Mouse (Mus musculus) adrenal gland, postnatal 36 days (tissue): ENCODE data around the gene Smarca2. TPM values are rescaled to one million over a fixed set of nuclear protein-coding genes. Genes with fewer than 3 reads are reported as not detected.
"Not testable (repeated sequence)": the region's sequence is repeated elsewhere in the genome, so short reads cannot be mapped to it uniquely, and the experiment has no call there.

Experiments
- DNase-seq, 2 experiments: peaks; one replicate each; pipeline ENCODE4 v3.0.0; 2021; ENCODE audit warnings: mixed read lengths in 1 of 2
- total RNA-seq, 2 experiments: library from RNA; stranded (reverse); gene quantifications; 2 replicates each; pipeline ENCODE4 v1.2.3; 2021

Gene Smarca2
- total RNA-seq, 2 experiments from 2014 or later, result 60.9 to 99.6 TPM

DNA sequence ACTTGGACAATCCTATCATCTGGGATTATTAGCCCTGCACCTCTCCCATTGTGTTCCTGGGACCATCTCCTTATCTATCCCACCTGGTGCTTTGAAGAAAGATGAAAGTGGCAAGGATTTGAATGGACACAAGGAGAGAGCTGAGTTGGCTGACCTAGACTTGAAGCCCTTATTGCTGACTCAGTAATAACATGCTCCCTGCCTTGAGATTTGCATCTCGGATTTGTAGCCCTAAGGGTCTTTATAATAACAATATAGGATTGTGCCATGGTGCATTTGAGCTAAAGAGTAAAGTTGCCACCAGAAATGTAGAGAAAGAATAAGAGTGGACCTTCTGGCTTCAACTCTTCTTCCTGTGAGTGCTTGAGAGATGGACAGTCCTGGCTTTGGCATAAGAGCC is 11.4 kb downstream of the Smarca2 start:
- DNase-seq, result no peak

DNA sequence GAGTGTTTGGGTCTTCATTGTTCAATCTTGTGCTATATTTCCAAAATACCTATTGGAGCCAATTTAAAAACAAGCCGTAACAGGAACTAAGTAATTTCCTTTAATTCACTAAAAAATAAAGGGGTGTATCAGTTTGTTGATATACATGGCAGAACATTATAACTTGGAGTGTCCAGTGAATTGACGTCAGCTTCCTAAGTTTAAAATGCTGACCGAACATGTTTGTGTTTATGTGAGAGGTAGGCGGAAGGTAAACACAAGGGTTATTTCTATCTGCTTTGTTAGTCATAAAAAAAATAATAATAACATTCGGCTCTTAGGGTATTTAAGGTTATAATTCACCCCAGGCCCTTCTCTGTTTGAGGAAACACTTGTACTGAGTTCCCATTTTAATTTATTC is 12.4 kb downstream of the Smarca2 start:
- no peak for DNase-seq

DNA sequence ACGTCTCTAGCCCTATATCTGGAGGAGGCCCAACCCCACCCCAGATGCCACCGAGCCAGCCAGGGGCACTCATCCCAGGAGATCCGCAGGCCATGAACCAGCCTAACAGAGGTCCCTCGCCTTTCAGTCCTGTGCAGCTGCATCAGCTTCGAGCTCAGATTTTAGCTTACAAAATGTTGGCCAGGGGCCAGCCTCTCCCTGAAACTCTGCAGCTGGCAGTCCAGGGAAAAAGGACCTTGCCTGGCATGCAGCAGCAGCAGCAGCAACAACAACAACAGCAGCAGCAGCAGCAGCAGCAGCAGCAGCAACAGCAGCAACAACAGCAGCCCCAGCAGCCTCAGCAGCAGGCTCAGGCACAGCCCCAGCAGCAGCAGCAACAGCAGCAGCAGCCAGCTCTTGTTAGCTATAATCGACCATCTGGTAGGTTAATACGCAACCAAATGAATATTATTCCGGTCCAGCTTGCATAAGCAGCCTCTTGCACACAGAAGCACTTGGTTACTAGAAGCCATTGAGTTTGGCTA is 25.9 kb downstream of the Smarca2 start:
- peak; percentile 50 to 51 for DNase-seq

DNA sequence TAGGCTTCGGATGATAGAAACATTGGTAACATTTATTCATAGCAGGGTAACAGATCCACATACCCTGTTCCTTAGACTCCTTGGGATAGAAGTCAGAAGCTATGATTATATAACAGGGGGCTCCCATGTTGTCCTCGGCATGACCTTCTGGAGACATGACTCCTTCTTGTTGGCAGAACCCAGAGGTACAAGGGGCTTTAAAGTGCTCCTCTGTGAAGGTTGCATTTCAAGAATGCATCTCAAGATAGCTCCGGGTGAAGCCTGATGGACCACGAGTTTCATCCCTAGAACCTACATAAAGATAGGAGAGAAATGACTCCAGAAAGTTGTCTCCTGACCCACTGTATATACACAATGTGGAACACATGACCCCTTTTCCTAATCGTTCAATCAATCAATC is 27.4 kb downstream of the Smarca2 start:
- no peak for DNase-seq

DNA sequence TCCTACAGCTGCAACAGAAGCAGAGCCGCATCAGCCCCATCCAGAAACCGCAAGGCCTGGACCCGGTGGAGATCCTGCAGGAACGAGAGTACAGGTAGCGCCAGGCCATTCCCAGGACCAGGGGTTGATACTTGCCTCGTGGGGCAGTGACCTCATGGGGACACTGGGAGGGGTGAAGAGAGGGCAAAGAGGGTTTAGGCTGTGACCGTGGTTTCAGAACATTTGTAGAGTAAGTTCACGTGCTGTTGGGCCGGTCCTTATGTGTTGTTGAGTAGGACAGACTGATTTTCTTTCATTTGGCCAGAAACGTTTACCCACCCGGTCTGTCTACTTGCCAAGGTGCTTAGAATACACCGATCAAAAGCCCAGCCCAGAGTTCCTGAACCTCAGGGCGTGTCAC is 35.7 kb downstream of the Smarca2 start:
- no peak for DNase-seq

DNA sequence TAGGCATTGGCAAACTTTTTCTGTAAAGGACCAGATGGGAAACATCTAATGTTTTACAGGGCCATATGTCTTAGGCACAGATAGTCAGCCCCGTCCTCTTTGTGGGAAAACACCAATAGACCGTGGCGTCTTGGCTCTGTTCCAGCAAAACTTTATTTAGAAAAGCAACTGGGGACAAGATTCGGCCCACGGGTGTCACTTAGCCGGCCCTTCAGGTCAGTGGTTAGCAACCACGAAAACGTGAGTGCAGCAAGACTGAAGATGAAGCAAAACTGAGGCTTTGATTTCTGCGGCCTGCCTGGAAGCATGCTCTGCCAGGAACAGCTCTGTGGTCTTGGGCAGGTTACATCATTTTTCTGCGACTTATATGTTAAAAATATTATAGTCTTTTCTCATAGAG is 36.4 kb downstream of the Smarca2 start:
- DNase-seq, result no peak

DNA sequence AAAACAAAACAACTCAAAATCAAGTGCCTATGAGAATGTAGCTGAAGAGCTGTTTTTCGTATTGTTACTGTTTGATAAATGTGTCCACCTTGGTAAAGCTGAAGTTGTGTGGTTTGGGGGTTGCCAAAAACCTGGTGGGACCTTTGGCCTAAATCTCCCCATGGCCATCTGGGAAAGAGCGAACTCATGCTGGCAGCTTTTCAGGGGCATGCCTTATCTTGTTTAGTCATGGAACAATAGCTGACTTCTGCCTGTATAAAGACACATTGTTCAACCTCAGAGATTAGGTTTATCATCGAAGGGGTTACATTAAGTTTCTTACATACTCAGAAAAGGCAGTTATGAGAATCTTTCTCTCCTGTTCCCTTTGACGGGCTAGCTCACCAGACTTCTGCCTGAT is 38.2 kb downstream of the Smarca2 start:
- DNase-seq, result peak; percentile 41 to 53

DNA sequence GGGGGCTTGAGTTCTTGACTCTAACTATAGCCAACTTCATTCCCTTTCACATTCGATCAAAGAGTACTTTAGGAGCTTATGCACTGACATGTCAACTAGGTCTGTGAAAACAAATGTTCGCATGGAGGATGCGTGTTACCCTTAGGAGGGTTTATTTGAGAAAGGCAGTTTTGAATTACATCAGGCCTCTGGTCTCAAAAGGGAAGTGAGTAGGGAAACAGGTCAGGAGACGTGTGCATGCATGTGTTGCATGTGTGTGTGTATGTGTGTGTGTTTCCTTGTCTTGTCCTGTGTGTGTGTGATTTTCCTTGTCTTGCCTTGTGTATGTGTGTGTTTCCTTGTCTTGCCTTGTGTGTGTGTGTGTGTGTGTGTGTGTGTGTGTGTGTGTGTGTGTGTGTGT is 39.1 kb downstream of the Smarca2 start:
- DNase-seq, result no peak

DNA sequence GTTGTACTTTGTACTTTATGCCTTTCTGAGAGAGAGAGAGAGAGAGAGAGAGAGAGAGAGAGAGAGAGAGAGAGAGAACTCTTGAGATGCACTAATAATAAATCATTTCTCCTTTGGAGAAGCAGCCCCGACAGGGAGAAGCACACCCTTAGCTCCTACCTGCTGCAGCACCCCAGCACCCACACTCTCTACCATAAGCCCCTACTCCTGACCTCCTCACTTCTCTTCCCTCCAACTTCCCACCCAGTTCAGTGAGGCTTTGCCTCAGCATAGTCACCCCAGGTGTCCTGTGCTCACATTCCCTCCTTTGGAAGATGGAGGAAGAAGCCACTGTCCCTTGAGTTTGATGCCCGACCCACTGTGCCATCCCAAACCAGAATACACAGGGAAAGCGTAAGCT is 40.2 kb downstream of the Smarca2 start:
- no peak for DNase-seq

DNA sequence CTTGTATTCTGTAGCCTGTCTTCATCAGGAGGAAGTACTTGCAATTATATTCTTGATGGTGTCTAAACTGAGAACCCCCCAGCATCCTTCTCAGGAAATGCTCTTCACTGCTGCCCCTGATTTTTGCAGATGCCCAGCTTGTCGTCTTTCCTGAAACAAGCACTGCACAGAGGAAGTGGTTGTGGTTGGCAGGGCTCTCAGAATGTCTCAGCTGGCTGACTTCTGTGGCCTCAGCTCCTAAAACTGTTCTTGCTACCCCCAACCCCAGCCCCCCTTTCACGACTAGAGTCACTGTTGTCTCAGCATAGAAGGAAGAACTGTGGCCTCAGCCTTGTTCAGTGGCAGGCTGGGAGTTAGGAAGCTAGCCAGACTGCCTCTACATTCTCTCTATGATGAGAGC is 41.3 kb downstream of the Smarca2 start:
- DNase-seq, result no peak

DNA sequence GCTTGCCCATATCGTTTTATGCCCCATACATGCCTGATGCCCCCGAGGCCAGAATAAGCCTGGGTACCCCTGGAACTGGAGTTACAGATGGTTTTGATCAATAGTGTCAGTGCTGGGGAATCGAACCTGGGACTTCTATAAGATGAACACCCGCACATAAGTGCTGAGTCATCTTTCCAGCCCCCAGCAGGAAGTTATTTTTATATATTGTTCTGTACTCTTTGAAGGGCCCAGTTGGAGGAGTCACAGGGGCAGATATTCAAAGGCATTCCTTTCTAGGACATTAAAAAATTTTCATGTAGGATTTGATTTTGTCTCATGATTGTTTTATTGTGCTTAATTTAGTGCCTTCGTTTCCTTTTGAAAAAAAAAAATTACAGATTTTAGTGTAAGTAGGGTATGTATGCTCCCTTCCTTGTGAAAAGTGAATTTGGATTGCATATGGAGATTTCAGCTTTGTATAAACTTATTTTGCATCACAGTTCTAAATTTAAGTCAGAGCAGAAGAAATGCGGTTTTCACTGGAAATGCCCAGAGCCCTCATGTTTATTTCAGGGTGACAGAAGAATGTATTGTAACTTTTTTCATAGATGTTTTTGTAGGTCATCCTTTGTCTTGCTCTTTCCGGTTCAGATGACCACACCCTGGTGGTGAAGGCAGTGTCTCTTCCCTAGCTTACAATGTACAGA is 45.9 kb downstream of the Smarca2 start:
- DNase-seq, result no peak

DNA sequence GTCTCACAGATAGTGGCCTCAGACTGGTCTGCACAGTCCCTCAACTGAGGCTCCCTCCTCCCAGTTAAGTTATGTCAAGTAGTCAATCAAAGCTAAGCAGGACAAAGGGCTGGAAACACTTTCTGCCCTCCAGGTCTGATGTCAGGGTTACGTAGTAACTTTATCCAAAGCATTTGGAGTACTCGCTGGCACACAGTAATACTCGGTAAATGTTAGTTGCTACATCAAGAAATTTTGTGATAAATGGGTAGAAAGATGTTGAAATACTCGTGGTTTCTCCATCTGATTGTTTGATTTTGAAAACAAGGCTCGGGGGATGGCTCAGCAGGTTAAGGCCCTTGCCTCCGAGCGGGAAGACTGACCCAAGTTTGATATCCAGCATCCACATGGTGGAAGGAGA is 53.5 kb downstream of the Smarca2 start:
- DNase-seq, result no peak

DNA sequence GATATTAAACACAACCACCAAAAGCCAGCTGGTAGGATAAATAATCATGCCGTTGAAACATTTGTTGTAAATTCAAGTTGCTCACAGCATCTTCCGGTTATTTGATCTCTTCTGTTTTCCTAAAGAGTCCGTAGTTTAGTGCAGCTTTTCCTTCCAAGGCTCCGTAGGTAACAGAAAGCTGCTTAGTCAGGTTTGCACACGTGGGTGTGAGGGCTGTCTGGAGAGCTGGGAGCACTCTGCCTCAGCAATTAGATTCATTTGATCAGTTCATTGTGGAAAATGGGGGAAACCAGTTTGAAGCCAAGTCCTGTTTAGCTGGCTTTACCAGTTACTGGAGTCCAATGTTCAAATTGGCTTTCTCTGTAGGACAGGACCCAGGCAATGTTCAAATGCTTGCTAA is 55.1 kb downstream of the Smarca2 start:
- no peak for DNase-seq

DNA sequence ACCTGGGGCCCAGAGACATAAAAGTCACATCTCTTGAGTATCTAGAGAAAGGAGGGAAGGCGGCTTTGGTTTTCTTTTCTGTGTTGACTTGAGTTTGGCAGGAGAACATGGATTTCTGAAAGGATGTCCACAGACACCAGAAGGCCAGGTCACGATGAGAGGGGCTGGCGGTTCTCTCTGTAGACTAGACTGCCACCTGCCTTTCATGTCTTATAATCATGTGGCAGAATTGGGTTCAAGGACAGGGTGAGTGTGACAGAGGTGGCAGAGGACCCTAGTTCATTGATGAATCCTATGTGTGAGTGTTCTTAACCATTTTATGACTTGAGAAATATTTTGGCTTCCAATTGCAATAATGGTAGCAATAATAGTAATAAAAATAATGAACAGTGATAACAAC is 56.3 kb downstream of the Smarca2 start:
- no peak for DNase-seq

DNA sequence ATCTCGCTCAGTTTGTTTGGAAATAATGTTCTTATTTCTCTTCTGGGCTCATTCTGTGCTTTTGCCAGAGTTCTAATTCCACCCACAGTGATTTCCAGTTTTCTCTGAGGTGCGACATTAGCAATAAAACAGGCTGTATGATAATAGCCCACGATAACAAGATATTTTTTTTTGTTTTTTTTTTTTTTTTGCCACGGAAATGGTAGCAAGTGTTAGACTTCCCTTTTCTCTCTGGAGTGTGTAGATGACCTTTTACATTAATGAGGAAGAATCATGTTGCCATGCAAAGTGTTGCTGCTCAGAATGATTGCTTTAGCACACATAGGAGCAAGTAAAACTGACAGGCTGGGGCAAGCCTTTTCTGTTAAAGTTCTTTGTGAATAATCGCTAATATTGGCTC is 61.5 kb downstream of the Smarca2 start:
- DNase-seq, result no peak

DNA sequence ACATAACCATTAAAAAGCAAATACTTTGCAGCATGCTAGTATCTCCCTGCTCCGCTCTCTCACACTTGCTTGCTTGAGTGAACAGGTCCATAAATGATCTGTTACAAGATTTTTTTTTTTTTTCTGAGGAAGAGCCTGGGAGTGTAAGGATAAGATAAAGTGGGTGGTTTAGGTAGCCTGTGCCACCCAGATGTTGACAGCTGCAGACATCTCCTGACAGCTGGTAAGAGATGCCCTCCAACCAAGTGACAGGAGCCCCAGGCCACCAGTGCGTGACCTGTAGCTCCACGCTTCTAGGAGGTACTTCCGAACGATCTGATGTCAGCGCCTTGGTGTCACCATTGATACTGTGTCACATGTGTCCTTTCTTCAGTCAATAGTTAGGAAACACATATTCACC is 65.2 kb downstream of the Smarca2 start:
- DNase-seq, result no peak

DNA sequence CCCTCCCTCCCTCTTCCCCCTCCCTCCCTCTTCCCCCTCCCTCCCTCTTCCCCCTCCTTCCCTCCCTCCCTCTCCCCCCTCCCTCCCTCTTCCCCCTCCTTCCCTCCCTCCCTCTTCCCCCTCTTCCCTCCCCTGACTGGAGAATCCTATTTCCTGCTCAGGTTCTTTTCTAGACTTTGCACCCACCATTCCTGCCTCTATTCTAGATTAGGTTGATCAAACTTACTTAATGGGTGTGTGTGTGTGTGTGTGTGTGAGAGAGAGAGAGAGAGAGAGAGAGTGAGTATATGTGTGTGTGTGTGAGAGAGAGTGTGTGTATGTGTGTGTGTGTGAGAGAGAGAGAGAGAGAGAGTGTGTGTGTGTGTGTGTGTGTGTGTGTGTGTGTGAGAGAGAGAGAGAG is 66.6 kb downstream of the Smarca2 start:
- not testable (repeated sequence) for DNase-seq

DNA sequence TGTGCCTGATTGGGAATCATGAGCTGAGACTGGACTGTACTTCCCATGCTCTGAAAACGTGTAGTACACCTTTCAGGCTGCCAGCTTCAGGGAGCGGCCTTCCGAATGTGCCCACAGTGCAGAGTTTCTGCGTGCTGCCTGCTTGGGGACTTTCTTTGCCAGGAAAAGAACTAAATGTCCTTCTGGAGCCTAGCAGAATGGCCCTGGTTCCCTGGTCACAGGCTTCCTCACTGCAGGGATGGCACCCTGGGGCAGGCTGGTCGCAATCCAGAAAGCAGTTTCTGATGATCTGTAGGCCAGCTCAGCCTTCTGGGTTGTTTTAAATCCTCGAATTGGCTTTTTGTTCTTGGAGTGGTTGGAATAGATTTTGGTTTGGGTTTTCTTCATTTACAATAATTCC is 71.1 kb downstream of the Smarca2 start:
- DNase-seq, result no peak

DNA sequence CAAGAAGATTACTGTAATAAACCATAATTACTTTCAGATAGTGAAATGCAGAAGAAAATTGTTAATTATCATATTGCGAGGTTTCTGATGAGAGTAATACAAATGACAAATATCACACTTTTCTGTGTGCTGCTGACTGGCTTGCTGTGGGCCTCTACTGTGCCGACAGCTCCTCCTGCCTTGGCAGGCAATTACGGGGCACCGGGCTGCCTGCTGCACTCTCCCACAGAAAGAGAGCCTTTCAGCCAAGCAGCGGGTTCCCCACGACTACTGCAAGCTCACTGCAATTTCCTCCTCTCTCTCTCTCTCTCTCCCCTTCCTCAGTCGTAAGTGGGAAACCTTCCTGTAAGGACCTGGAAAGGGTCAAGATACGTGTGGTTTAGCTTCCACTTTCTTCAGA is 73.7 kb downstream of the Smarca2 start:
- no peak for DNase-seq

DNA sequence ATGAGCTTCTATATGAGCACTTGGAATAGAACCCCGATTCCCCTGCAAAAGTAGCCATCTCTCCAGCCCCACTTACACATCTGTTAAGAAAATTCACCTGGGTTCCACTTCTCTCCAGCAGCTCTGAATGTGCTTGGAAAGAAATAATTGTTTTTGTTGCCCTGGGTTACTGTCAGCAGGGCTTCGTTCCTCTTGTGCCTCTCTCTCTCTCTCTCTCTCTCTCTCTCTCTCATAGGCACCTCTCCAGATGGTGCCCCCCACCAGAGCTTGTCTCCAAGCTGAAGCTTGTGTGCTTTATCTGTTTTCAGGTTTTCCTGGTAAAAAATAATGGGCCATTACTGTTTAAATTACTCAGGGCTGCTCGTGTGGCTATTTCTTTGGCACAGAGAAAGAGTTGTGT is 74.8 kb downstream of the Smarca2 start:
- DNase-seq, result no peak

DNA sequence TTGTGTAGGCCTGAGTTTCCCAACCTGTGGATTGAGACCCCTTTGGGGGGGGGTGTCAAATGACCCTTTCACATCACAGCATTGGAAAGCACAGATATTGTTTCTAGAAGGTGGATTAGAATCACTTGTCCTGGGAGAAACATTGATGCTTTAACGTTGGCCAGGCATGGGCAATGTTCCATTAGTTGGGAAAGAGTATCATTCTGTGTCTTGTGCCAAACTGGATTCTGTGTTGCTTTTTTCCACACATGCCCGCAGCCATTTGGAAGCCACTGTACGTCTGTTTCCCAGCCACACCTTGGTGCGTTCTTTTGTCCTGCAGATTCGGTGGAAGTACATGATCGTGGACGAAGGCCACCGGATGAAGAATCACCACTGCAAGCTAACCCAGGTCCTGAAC is 76.7 kb downstream of the Smarca2 start:
- DNase-seq, result no peak

DNA sequence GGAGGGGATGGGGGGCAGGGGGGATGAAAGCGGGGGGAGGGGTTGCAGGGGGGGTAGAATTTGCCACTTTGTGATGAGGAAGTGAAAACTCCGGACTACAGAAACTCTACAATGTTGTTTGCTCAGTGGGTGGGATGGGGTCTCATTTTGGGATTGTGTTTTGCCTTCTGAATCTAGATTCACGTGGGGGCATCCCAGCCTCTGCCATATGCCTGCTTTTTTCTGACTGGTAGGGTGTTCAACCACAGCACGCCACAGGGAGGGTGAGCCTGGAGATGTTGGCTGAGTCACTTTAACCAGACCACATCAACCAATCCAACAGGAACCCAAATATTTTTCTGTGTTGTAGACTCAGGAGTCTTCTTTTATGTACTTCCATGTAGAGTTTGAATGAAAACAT is 77.3 kb downstream of the Smarca2 start:
- DNase-seq, result no peak

DNA sequence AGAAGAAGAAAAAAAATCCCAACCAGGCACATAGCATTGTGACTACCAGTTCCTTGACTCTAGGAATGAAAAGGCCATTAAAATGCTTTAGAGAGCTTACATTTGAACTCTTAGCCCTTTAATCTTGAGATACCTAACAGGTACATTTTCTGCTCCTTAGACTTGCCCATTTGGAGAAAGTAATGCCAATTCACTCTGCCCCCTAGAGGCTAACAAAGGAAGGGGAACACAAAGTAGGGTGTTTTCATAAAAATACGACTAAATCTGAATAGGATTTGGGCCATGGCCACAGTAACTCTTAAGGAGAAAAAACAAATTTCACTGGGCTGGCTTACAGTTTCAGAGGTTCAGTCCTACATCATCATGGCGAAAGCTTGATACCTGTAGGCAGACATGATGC is 77.9 kb downstream of the Smarca2 start:
- no peak for DNase-seq

DNA sequence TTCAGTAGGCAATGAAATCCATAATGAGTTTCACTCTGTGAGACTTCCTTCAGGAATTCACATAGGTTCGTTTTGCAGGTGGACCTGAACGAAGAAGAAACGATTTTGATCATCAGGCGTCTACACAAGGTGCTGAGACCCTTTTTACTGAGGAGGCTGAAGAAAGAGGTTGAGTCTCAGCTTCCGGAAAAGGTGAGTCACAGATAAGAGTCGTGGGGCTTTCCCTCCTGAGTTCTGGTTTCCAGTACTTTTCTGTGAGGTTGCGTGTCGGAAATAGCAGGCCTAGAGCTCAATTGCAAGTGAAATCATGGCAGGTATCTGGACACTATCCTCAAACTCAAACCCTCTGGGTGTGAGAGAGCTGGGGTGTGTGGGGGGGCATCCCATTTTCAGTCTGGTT is 78.9 kb downstream of the Smarca2 start:
- no peak for DNase-seq

DNA sequence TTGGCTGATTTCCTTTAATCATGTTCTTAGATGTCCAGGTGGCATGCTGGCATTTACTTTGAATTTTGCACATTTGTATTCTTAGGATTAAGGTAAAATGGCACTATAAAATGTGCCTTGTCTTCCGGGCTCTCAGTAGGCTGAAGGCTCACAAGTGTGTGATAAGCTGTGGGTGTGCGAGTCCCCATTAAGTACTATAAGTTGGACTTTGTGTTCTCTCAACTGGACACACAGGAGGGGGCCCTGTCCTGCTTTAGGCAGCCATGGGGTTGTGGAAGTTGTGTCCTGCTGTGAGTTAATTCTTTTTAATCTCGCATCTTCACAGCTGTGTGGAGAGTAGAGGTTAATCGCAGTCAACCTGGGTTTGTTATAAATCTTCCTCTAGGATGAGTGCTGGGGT is 85.7 kb downstream of the Smarca2 start:
- DNase-seq, result no peak
